Mouse (Mus musculus) limb, embryonic 14.5 days (tissue): ENCODE data around the gene Srek1ip1. TPM values are rescaled to one million over a fixed set of nuclear protein-coding genes. Genes with fewer than 3 reads are reported as not detected.

Experiments
- ATAC-seq: fragments of 200-750 bp; cut with Nextera tagmentation; 2 replicates; pipeline ENCODE4 v1.8.0; 2017; ENCODE audit warnings: low read depth, moderate number of reproducible peaks, moderate TSS enrichment; ENCODE audit not compliant: low FRiP score
- DNase-seq: peaks from one replicate; pipeline ENCODE4 v3.0.0-alpha.2; 2015; ENCODE audit warnings: low spot score
- H3K27ac ChIP-seq: fragments of 300-500 bp; sonication (generic); replicated peaks from 2 replicates; pipeline ENCODE4 v1.5.1; 2014; ENCODE audit warnings: low read depth, mild to moderate bottlenecking, low read length, moderate library complexity, mixed read lengths
- H3K27me3 ChIP-seq: fragments of 300-500 bp; sonication (generic); 2 replicates; pipeline ENCODE4 v1.6.1; 2014; ENCODE audit warnings: low read length, mixed read lengths; ENCODE audit not compliant: control insufficient read depth, insufficient read depth
- H3K36me3 ChIP-seq: fragments of 300-500 bp; sonication (generic); 2 replicates; pipeline ENCODE4 v1.6.1; 2014; ENCODE audit warnings: mild to moderate bottlenecking, low read length, moderate library complexity, mixed read lengths; ENCODE audit not compliant: control insufficient read depth, insufficient read depth
- H3K4me1 ChIP-seq: fragments of 300-500 bp; sonication (generic); 2 replicates; pipeline ENCODE4 v1.6.1; 2014; ENCODE audit warnings: antibody characterized with exemption, low read length, mixed read lengths; ENCODE audit not compliant: control insufficient read depth, insufficient read depth
- H3K4me2 ChIP-seq: fragments of 300-500 bp; sonication (generic); replicated peaks from 2 replicates; pipeline ENCODE4 v1.6.1; 2014; ENCODE audit warnings: low read depth, mild to moderate bottlenecking, low read length, moderate library complexity; ENCODE audit not compliant: severe bottlenecking
- H3K4me3 ChIP-seq: fragments of 300-500 bp; sonication (generic); replicated peaks from 2 replicates; pipeline ENCODE4 v1.5.1; 2014; ENCODE audit warnings: low read length
- H3K9ac ChIP-seq: fragments of 300-500 bp; sonication (generic); 2 replicates; pipeline ENCODE4 v1.6.1; 2014; ENCODE audit warnings: mild to moderate bottlenecking, low read depth, low read length, moderate library complexity; ENCODE audit not compliant: severe bottlenecking
- H3K9me3 ChIP-seq: fragments of 300-500 bp; sonication (generic); 2 replicates; pipeline ENCODE4 v1.6.1; 2016; ENCODE audit warnings: low read length; ENCODE audit not compliant: control insufficient read depth
- POLR2A ChIP-seq: fragments of 200-500 bp; IDR thresholded peaks from 2 replicates; pipeline ENCODE4 v1.8.0; 2012; ENCODE audit warnings: inconsistent platforms, mild to moderate bottlenecking, moderate library complexity, borderline replicate concordance; ENCODE audit not compliant: insufficient read depth, insufficient read length; ENCODE audit errors: extremely low read depth
- WGBS: fragments of 180-500 bp; shearing (Covaris S2); extraction: QIAGEN DNeasy Blood & Tissue Kit; methylation state at CpG from one replicate; pipeline ENCODE4 v1.1.7; 2014; 5-methylcytosine and 5-hydroxymethylcytosine counted together
- polyA plus RNA-seq, 2 experiments: library from polyadenylated mRNA; depleted of rRNA in 1 of 2; stranded (reverse) in 1 of 2; unstranded in 1 of 2; fragments of >200 nt; fragmentation: Nextera tagmentation in 1 of 2; extraction: Ambion mirVana in 1 of 2; gene quantifications; 2 replicates each; pipeline versions ENCODE4 v1.2.1 to v1.2.3; 2012 to 2014

The Srek1ip1 gene
- polyA plus RNA-seq, 2 experiments = 20.6 to 24.7 TPM

DNA sequence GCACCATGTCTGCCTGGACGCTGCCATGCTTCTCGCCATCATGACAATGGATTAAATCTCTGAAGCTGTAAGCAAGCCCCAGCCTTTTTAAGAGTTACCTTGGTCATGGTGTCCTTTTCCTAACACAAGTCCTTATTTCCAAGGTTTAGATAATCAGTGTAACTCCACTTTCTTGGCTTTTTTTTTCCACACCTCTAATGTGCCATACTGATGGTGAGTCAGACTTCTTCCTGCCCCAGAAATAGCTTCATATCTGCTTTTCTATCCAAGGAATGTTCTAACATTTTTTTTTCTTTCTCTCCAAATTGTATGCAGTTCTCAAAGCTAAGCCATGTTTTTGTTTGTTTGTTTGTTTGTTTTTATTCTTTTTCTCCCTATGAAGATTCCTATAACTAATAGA is 77.6 kb downstream of the Srek1ip1 start:
- ATAC-seq (no peak), DNase-seq (no peak)
- H3K4me2 ChIP-seq = no peak overlapping the region
- no peaks in the 10 kb centered on the region for H3K27me3 ChIP-seq
- no peaks in the 10 kb centered on the region for H3K9me3 ChIP-seq
- no peak overlapping the region for H3K9ac ChIP-seq
- 96% methylated on average over 2 of the region's 2 CpGs for WGBS
- no peak for TF ChIP-seq POLR2A
- no peak overlapping the region for H3K4me3 ChIP-seq
- no peak overlapping the region for H3K27ac ChIP-seq
- no peaks in the 10 kb centered on the region for H3K36me3 ChIP-seq
- no peaks in the 10 kb centered on the region for H3K4me1 ChIP-seq

DNA sequence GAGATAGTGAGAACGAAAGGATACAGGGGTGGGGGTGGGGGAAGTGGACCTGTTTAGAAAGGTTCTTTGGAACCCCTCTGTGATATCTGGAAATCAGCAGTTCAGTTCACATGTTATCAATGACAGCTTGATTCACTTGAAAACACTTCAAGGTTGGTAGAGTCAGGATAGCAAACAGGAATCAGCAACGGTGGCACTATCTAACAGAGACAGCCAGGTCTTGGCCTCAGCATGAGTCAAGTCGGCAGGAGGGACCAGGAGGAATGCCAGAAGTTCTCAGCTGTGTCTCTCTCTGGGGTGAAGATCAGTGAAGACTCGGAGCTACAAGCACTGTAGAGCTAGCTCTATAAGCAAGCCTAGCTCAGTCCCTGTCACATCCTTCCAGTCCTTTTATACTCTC is 86.2 kb downstream of the Srek1ip1 start:
- no peak overlapping the region for H3K4me3 ChIP-seq
- TF ChIP-seq POLR2A = no peak
- no peaks in the 10 kb centered on the region for H3K9me3 ChIP-seq
- H3K36me3 ChIP-seq = no peaks in the 10 kb centered on the region
- ATAC-seq (no peak), DNase-seq (no peak)
- 75% methylated on average over 4 of the region's 4 CpGs for WGBS
- no peak overlapping the region for H3K9ac ChIP-seq
- no peak overlapping the region for H3K4me2 ChIP-seq
- H3K27ac ChIP-seq = no peak overlapping the region
- no peaks in the 10 kb centered on the region for H3K4me1 ChIP-seq
- no peaks in the 10 kb centered on the region for H3K27me3 ChIP-seq

- ATAC-seq (no peak), DNase-seq (no peak)
- H3K9ac ChIP-seq = no peak overlapping the region
- H3K4me2 ChIP-seq = no peak overlapping the region
- TF ChIP-seq POLR2A = no peak
- H3K9me3 ChIP-seq = no peaks in the 10 kb centered on the region
- H3K27me3 ChIP-seq = no peaks in the 10 kb centered on the region
- 45% methylated on average over 11 of the region's 16 CpGs for WGBS
- no peak overlapping the region for H3K4me3 ChIP-seq
- H3K27ac ChIP-seq = no peak overlapping the region
- H3K4me1 ChIP-seq = no peaks in the 10 kb centered on the region
- H3K36me3 ChIP-seq = no peaks in the 10 kb centered on the region
Measured at GRCm38 (mm10) chr13:104883566-104884249, 91.4 kb downstream of the Srek1ip1 start.

DNA sequence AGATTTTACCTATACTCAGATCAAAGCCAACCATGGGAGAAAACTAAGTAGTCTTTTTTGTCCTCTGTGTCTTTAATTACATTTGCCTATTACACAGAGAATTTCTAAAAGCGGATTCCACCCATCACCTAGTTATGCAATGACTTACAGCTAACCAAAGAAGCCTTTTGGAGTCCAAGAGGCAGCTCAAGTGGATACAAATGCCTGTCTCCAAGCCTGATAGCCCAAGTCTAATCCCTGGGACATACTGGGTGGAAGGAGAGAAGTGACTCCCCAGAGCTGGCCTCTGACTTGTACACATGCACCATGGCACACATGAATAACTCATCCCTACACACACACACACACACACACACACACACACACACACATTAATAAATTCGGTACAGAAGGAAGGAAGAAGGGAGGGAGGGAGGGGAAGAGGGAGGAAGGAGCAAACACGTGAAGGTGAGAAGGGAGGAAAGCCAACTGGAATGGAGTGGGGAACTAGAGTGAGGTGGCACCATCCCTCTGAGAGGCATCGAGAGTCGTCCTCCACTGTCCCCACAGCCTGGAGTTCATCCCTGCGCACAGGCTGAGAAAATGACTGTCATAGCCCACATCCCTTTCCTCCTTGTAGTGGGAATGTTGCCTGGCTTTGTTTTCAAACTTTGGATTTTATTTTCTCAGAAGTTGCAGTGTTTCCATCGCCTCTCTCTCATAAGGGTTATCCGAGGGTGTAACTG is 94.2 kb downstream of the Srek1ip1 start:
- WGBS = 75% methylated on average over 8 of the region's 8 CpGs
- DNase-seq = no peak
- no peak overlapping the region for H3K9ac ChIP-seq
- no peaks in the 10 kb centered on the region for H3K9me3 ChIP-seq
- H3K4me1 ChIP-seq = no peaks in the 10 kb centered on the region
- no peak for TF ChIP-seq POLR2A
- no peak for ATAC-seq
- H3K27ac ChIP-seq = no peak overlapping the region
- H3K4me3 ChIP-seq = no peak overlapping the region
- H3K27me3 ChIP-seq = no peaks in the 10 kb centered on the region
- no peak overlapping the region for H3K4me2 ChIP-seq
- H3K36me3 ChIP-seq = no peaks in the 10 kb centered on the region

Other genes with a start within 250 kb of the Srek1ip1 start
- gene Cwc27, start 24.7 kb downstream of the Srek1ip1 start, polyA plus RNA-seq (2012; rRNA removed) = 10.3 and 14.9 TPM in 2 replicates
- gene Cwc27, start 24.7 kb downstream of the Srek1ip1 start, polyA plus RNA-seq (2014; fragmentation: Nextera tagmentation; extraction: Ambion mirVana) = 24.4 and 25.2 TPM in 2 replicates
- gene Shisal2b, start 71.4 kb downstream of the Srek1ip1 start, polyA plus RNA-seq (2012; rRNA removed) = 0.27 and 0.55 TPM in 2 replicates
- 0.65 and 0.96 TPM in 2 replicates for gene Shisal2b, start 71.4 kb downstream of the Srek1ip1 start, polyA plus RNA-seq (2014; fragmentation: Nextera tagmentation; extraction: Ambion mirVana)